Comparison of ENCODE assay signal across 18 mouse cellular contexts in genomic region chr2:69051596-69051995, GRCm38 (mm10).
DNase-seq lines count a peak whose midpoint lies in the region; ATAC-seq and TF ChIP-seq lines count a peak whose summit lies in the region.
"Had no signal": no experiment of that assay in that cellular context is flagged by ENCODE, and none has a peak within 500 bp of the region (broad histone marks: within the 10 kb centered on the region; RNA-seq: fewer than 3 reads in every experiment).

No protein-coding gene starts in this region.

- no peak for TF ChIP-seq CTCF in liver, adult 2 months (IDR thresholded peaks at IDR 0.05; ENCODE audit: low read depth, low read length)
- TF ChIP-seq CTCF in liver, postnatal 0 days (IDR thresholded peaks at IDR 0.05; ENCODE audit: low read depth): no peak

- no peak overlapping the region for H3K27ac ChIP-seq in liver, adult 2 months (replicated peaks; ENCODE audit: insufficient read depth, low read depth, low read length)
- H3K27ac ChIP-seq in liver, embryonic 11.5 days (ENCODE audit: low read depth, low read length): no peak overlapping the region
- H3K27ac ChIP-seq in liver, postnatal 0 days (ENCODE audit: low read depth): no peak overlapping the region
- H3K27ac ChIP-seq in liver, embryonic 12.5 days: no peak overlapping the region
- H3K27ac ChIP-seq: embryonic facial prominence, embryonic 10.5 days; embryonic facial prominence, embryonic 12.5 days; forebrain, embryonic 13.5 days; forebrain, embryonic 15.5 days had no signal

- H3K4me1 ChIP-seq in liver, adult 2 months (ENCODE audit: control insufficient read depth, insufficient read depth, low read length): peaks cover 6% of the 10 kb centered on the region
- no peaks in the 10 kb centered on the region for H3K4me1 ChIP-seq in liver, embryonic 11.5 days (replicated peaks; ENCODE audit: control insufficient read depth, insufficient read depth, low read length)
- no peaks in the 10 kb centered on the region; the same call in 1 of the 2 replicates for H3K4me1 ChIP-seq in liver, postnatal 0 days (ENCODE audit: insufficient read depth)
- no peaks in the 10 kb centered on the region for H3K4me1 ChIP-seq in liver, embryonic 12.5 days

- no peaks in the 10 kb centered on the region; the same call in 1 of the 2 replicates for H3K79me2 ChIP-seq in liver, adult 2 months (ENCODE audit: control insufficient read depth, insufficient read depth, low read length)

- TF ChIP-seq POLR2A in liver, adult 2 months (IDR thresholded peaks at IDR 0.05; ENCODE audit: extremely low read depth, insufficient read depth, low read length): no peak

- H3K4me2 ChIP-seq in liver, embryonic 11.5 days: no peak overlapping the region
- H3K4me2 ChIP-seq in liver, postnatal 0 days (ENCODE audit: low read depth, low read length): no peak overlapping the region
- no peak overlapping the region for H3K4me2 ChIP-seq in liver, embryonic 12.5 days
- H3K4me2 ChIP-seq: embryonic facial prominence, embryonic 12.5 days; forebrain, embryonic 13.5 days; forebrain, embryonic 15.5 days had no signal

- no peak for TF ChIP-seq EP300 in liver, postnatal 0 days (IDR thresholded peaks at IDR 0.05; ENCODE audit: low read depth)

- no peak overlapping the region for H3K4me3 ChIP-seq in liver, adult 2 months (ENCODE audit: insufficient read depth, low read depth, low read length)
- H3K4me3 ChIP-seq in liver, embryonic 11.5 days (ENCODE audit: low read depth, low read length): no peak overlapping the region
- no peak overlapping the region for H3K4me3 ChIP-seq in liver, postnatal 0 days (ENCODE audit: low read depth, low read length)
- no peak overlapping the region for H3K4me3 ChIP-seq in liver, embryonic 12.5 days
- H3K4me3 ChIP-seq: embryonic facial prominence, embryonic 10.5 days; embryonic facial prominence, embryonic 12.5 days; forebrain, embryonic 13.5 days; forebrain, embryonic 15.5 days had no signal

- H3K27me3 ChIP-seq in liver, adult 2 months (ENCODE audit: control insufficient read depth, insufficient read depth, low read length): no peaks in the 10 kb centered on the region
- H3K27me3 ChIP-seq in liver, embryonic 11.5 days (replicated peaks; ENCODE audit: control insufficient read depth, insufficient read depth, low read length): no peaks in the 10 kb centered on the region
- H3K27me3 ChIP-seq in liver, postnatal 0 days (ENCODE audit: insufficient read depth, low read length): no peaks in the 10 kb centered on the region
- no peaks in the 10 kb centered on the region for H3K27me3 ChIP-seq in liver, embryonic 12.5 days (replicated peaks)
- H3K27me3 ChIP-seq: embryonic facial prominence, embryonic 12.5 days; forebrain, embryonic 13.5 days; forebrain, embryonic 15.5 days had no signal

- H3K9ac ChIP-seq in liver, adult 2 months (ENCODE audit: low read depth, low read length): no peak overlapping the region
- H3K9ac ChIP-seq in liver, embryonic 11.5 days (ENCODE audit: low read depth, low read length): no peak overlapping the region
- H3K9ac ChIP-seq in liver, postnatal 0 days (replicated peaks): no peak overlapping the region
- H3K9ac ChIP-seq in liver, embryonic 12.5 days: no peak overlapping the region
- H3K9ac ChIP-seq: embryonic facial prominence, embryonic 12.5 days; forebrain, embryonic 13.5 days; forebrain, embryonic 15.5 days; forebrain, postnatal 0 days had no signal

- H3K36me3 ChIP-seq in liver, adult 2 months (ENCODE audit: control insufficient read depth, insufficient read depth, low read length): no peaks in the 10 kb centered on the region
- no peaks in the 10 kb centered on the region for H3K36me3 ChIP-seq in liver, embryonic 11.5 days (ENCODE audit: control insufficient read depth, insufficient read depth, low read length)
- H3K36me3 ChIP-seq in liver, postnatal 0 days (replicated peaks; ENCODE audit: insufficient read depth, low read length): peaks cover 16% of the 10 kb centered on the region; the same call in 1 of the 2 replicates
- no peaks in the 10 kb centered on the region for H3K36me3 ChIP-seq in liver, embryonic 12.5 days
- H3K36me3 ChIP-seq: embryonic facial prominence, embryonic 12.5 days; forebrain, embryonic 15.5 days had no signal

- 13% methylated on average over 1 of the region's 1 CpGs for WGBS in liver, adult 2 months
- 42% methylated on average over 1 of the region's 1 CpGs for WGBS in liver, embryonic 11.5 days
- WGBS in liver, postnatal 0 days (ENCODE audit: insufficient replicate concordance): 9% methylated on average over 1 of the region's 1 CpGs
- WGBS in liver, embryonic 12.5 days (ENCODE audit: insufficient replicate concordance): 29% methylated on average over 1 of the region's 1 CpGs

- peak; percentile 95 for DNase-seq in liver, adult 2 months (ENCODE audit: extremely low read depth, low read depth, low spot score)
- DNase-seq in liver, embryonic 11.5 days (ENCODE audit: low spot score): no peak
- peak; percentile 17 for DNase-seq in liver, postnatal 0 days
- DNase-seq in right cerebral cortex, adult 2 months (ENCODE audit: low spot score in 2 of 2): no peak
- DNase-seq: adrenal gland, adult 8-10 months; adrenal gland, postnatal 14 days; adrenal gland, postnatal 36 days; cerebellum, adult 11-12 months; cerebellum, adult 2 months; cerebellum, adult 9-10 months; cerebellum, postnatal 10 days; cerebellum, postnatal 25 days; forebrain, postnatal 0 days had no signal

- no peaks in the 10 kb centered on the region for H3K9me3 ChIP-seq in liver, embryonic 11.5 days (ENCODE audit: control insufficient read depth, low read length)
- H3K9me3 ChIP-seq in liver, postnatal 0 days (ENCODE audit: low read length): no peaks in the 10 kb centered on the region
- no peaks in the 10 kb centered on the region for H3K9me3 ChIP-seq in liver, embryonic 12.5 days (replicated peaks)
- H3K9me3 ChIP-seq: embryonic facial prominence, embryonic 10.5 days; embryonic facial prominence, embryonic 12.5 days; forebrain, embryonic 13.5 days; forebrain, embryonic 15.5 days had no signal

- no peak for ATAC-seq in liver, embryonic 11.5 days (replicated peaks; ENCODE audit: low FRiP score)
- peak; percentile 77 for ATAC-seq in liver, postnatal 0 days
- no peak for ATAC-seq in liver, embryonic 12.5 days
- ATAC-seq: forebrain, embryonic 13.5 days; forebrain, embryonic 15.5 days; forebrain, postnatal 0 days had no signal

Comparison
In these comparisons a context has a peak if more than half of its experiments do, and no peak if none do; other contexts are left out.
1. DNase-seq: peak in liver, adult 2 months (single experiment) and liver, postnatal 0 days (single experiment); none in liver, embryonic 11.5 days (single experiment) and right cerebral cortex, adult 2 months (0 of 2).